Mouse (Mus musculus) midbrain, embryonic 15.5 days (tissue): ENCODE data around the gene Hhat. TPM values are rescaled to one million over a fixed set of nuclear protein-coding genes. Genes with fewer than 3 reads are reported as not detected.

Source experiments
- ATAC-seq: fragments of 200-750 bp; cut with Nextera tagmentation; replicated peaks from 2 replicates; pipeline ENCODE4 v1.8.0; 2017; ENCODE audit warnings: moderate TSS enrichment
- H3K27ac ChIP-seq: fragments of 300-500 bp; sonication (generic); 2 replicates; pipeline ENCODE4 v1.5.1; 2015; ENCODE audit warnings: mild to moderate bottlenecking, inconsistent platforms
- H3K27me3 ChIP-seq: fragments of 300-500 bp; sonication (generic); replicated peaks from 2 replicates; pipeline ENCODE4 v1.6.1; 2015; ENCODE audit warnings: inconsistent platforms
- H3K36me3 ChIP-seq: fragments of 300-500 bp; sonication (generic); replicated peaks from 2 replicates; pipeline ENCODE4 v1.6.1; 2015; ENCODE audit warnings: inconsistent platforms
- H3K4me1 ChIP-seq: fragments of 300-500 bp; sonication (generic); 2 replicates; pipeline ENCODE4 v1.6.1; 2015; ENCODE audit warnings: inconsistent platforms
- H3K4me2 ChIP-seq: fragments of 300-500 bp; sonication (generic); 2 replicates; pipeline ENCODE4 v1.6.1; 2015; ENCODE audit warnings: inconsistent platforms, mild to moderate bottlenecking, moderate library complexity
- H3K4me3 ChIP-seq: fragments of 300-500 bp; sonication (generic); 2 replicates; pipeline ENCODE4 v1.5.1; 2015; ENCODE audit warnings: mild to moderate bottlenecking, inconsistent platforms
- H3K9ac ChIP-seq: fragments of 300-500 bp; sonication (generic); 2 replicates; pipeline ENCODE4 v1.6.1; 2015; ENCODE audit warnings: mild to moderate bottlenecking, inconsistent platforms
- H3K9me3 ChIP-seq: fragments of 300-500 bp; sonication (generic); 2 replicates; pipeline ENCODE4 v1.6.1; 2016; ENCODE audit warnings: inconsistent platforms
- WGBS: fragments of 180-500 bp; shearing (Covaris S2); methylation state at CpG from one replicate; pipeline ENCODE4 v1.1.7; 2015; ENCODE audit warnings: mixed read lengths; 5-methylcytosine and 5-hydroxymethylcytosine counted together
- polyA plus RNA-seq: library from polyadenylated mRNA; unstranded; fragments of >200 nt; fragmentation: Nextera tagmentation; extraction: Ambion mirVana; gene quantifications from 2 replicates; pipeline ENCODE4 v1.2.1, GENCODE M21; 2015

Hhat gene
- polyA plus RNA-seq, 1 experiment from 2014 or later = 3.9 TPM

GRCm38 (mm10) chr1:192481446-192481845 lies 289.6 kb downstream of the Hhat start:
- Histone ChIP-seq H3K4me3 (no peak overlapping the region), H3K27me3 (no peaks in the 10 kb centered on the region), H3K27ac (no peak overlapping the region), H3K9ac (no peak overlapping the region), H3K4me1 (0 out of 2 replicates have a peak, but pooled peaks cover 4% of the 10 kb centered on the region), H3K4me2 (no peak overlapping the region), H3K36me3 (no peaks in the 10 kb centered on the region), H3K9me3 (no peaks in the 10 kb centered on the region)
- no peak for ATAC-seq

DNA sequence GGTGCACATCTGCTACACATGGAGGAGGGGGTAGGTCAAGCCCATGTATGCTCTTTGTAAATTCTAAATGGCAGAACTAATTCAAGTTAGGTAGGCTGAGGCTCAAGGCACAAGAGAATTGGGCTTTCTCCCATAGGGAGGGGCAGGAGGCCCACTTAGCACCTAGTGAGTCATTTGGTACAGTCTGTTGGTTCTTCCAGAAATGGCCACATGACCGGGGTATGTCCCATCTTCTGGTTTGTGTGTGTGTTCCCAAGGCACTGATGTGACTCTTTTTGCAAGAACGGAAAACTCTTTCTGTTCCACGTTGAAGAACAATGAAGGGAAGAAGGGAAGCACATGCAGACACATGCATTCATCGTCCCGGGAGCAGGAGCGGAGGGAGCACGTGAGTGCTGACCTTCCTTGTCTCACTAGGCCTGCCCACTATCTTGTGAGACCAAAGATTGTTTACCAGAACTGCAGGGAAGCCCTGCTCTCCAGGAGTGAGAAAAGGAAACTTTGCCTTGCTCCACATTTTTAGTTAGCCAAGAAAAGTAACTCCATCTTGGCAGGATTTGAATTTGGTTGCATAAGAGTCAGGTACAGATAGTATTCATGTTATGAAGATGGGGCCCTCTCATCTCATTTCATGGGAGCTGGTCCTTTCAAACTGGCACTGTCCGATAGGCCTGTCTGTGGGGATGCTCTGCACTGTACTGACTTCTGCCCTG lies 290.8 kb downstream of the Hhat start:
- H3K27me3 ChIP-seq = no peaks in the 10 kb centered on the region
- H3K4me1 ChIP-seq = 0 out of 2 replicates have a peak, but pooled peaks cover 4% of the 10 kb centered on the region
- H3K27ac ChIP-seq = no peak overlapping the region
- H3K4me3 ChIP-seq = no peak overlapping the region
- H3K4me2 ChIP-seq = no peak overlapping the region
- 82% methylated on average over 8 of the region's 8 CpGs for WGBS
- H3K36me3 ChIP-seq = no peaks in the 10 kb centered on the region
- H3K9me3 ChIP-seq = no peaks in the 10 kb centered on the region
- no peak overlapping the region for H3K9ac ChIP-seq
- no peak for ATAC-seq

DNA sequence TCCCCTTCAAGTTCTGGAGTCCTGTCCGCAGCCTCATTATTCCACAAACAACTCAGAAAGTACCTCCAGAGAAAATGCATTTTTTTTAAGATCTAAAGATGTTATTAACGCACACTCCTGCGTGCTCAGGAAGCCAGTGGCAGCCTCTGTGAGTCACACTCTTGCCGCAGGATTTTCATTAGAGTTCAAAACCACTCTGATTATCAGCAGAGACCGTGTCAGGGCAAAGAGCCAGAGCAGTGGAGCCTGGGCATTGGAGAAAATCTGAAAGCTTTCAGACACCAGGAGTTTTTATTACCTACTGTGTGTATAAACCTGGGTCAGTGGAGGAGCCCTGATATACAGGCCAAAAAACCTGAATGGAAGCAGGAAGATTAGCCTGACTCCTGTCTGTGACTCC lies 292.8 kb downstream of the Hhat start:
- H3K4me2 ChIP-seq = no peak overlapping the region
- no peak overlapping the region for H3K27ac ChIP-seq
- H3K27me3 ChIP-seq = no peaks in the 10 kb centered on the region
- no peak for ATAC-seq
- 0 out of 2 replicates have a peak, but pooled peaks cover 4% of the 10 kb centered on the region for H3K4me1 ChIP-seq
- 51% methylated on average over 5 of the region's 5 CpGs for WGBS
- no peaks in the 10 kb centered on the region for H3K9me3 ChIP-seq
- H3K4me3 ChIP-seq = no peak overlapping the region
- H3K36me3 ChIP-seq = no peaks in the 10 kb centered on the region
- H3K9ac ChIP-seq = no peak overlapping the region

DNA sequence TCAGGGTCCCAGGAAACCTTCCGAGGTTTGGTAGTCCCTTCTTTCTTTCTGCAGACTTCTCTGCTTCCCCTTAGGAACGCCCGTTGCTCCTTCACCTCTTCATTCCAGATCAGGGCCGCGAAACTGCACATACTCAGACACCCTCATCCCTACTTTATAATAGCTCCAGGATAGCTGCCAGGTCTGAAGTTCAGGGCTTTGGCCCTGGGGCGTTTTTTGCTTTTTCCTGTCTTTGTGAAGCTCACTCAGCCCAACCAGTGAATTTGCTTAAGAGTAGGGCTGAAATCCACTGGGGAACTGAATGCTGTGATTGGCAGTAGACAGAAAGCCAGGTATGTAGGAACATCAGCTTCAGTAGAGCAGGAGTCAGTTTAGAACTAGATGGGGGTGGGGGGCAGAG lies 293.5 kb downstream of the Hhat start:
- no peaks in the 10 kb centered on the region for H3K9me3 ChIP-seq
- H3K4me3 ChIP-seq = no peak overlapping the region
- no peak overlapping the region for H3K4me2 ChIP-seq
- H3K27me3 ChIP-seq = no peaks in the 10 kb centered on the region
- 0 out of 2 replicates have a peak, but pooled peaks cover 4% of the 10 kb centered on the region for H3K4me1 ChIP-seq
- WGBS = 58% methylated on average over 6 of the region's 6 CpGs
- no peak for ATAC-seq
- no peak overlapping the region for H3K9ac ChIP-seq
- no peaks in the 10 kb centered on the region for H3K36me3 ChIP-seq
- no peak overlapping the region for H3K27ac ChIP-seq

DNA sequence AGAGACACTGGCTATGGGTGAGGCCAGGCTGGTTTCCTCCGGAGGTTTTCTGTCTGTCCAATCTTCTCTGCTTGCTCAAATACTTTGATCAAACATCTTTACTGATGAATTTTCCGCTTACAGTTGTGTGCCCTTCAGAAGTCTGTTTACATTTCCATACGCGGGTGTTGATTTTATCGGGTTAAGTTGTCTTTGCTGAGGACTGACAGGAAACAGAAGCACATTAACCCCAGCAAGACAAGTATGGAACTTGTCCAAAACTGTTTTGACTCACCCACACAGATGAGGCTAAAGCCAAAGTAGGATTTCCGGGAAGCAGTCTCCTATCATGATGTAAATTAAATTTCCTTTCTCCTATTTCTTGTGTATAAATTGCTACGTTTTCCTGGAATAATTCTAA lies 294.3 kb downstream of the Hhat start:
- no peak overlapping the region for H3K27ac ChIP-seq
- no peak overlapping the region for H3K4me3 ChIP-seq
- 78% methylated on average over 7 of the region's 7 CpGs for WGBS
- H3K36me3 ChIP-seq = no peaks in the 10 kb centered on the region
- H3K9me3 ChIP-seq = no peaks in the 10 kb centered on the region
- no peak overlapping the region for H3K9ac ChIP-seq
- H3K4me2 ChIP-seq = no peak overlapping the region
- 0 out of 2 replicates have a peak, but pooled peaks cover 4% of the 10 kb centered on the region for H3K4me1 ChIP-seq
- ATAC-seq = no peak
- no peaks in the 10 kb centered on the region for H3K27me3 ChIP-seq

GRCm38 (mm10) chr1:192473134-192473533 lies 297.9 kb downstream of the Hhat start:
- no peak overlapping the region for H3K27ac ChIP-seq
- 89% methylated on average over 6 of the region's 6 CpGs for WGBS
- no peak overlapping the region for H3K9ac ChIP-seq
- no peaks in the 10 kb centered on the region for H3K27me3 ChIP-seq
- no peaks in the 10 kb centered on the region for H3K36me3 ChIP-seq
- H3K4me1 ChIP-seq = 0 out of 2 replicates have a peak, but pooled peaks cover 4% of the 10 kb centered on the region
- H3K4me3 ChIP-seq = no peak overlapping the region
- no peaks in the 10 kb centered on the region for H3K9me3 ChIP-seq
- ATAC-seq = no peak
- H3K4me2 ChIP-seq = no peak overlapping the region

GRCm38 (mm10) chr1:192472366-192472765 lies 298.7 kb downstream of the Hhat start:
- H3K4me1 ChIP-seq = 0 out of 2 replicates have a peak, but pooled peaks cover 3% of the 10 kb centered on the region
- no peak overlapping the region for H3K9ac ChIP-seq
- H3K36me3 ChIP-seq = no peaks in the 10 kb centered on the region
- H3K4me3 ChIP-seq = no peak overlapping the region
- 62% methylated on average over 4 of the region's 4 CpGs for WGBS
- no peak overlapping the region for H3K27ac ChIP-seq
- no peaks in the 10 kb centered on the region for H3K9me3 ChIP-seq
- ATAC-seq = no peak
- H3K27me3 ChIP-seq = no peaks in the 10 kb centered on the region
- H3K4me2 ChIP-seq = no peak overlapping the region

DNA sequence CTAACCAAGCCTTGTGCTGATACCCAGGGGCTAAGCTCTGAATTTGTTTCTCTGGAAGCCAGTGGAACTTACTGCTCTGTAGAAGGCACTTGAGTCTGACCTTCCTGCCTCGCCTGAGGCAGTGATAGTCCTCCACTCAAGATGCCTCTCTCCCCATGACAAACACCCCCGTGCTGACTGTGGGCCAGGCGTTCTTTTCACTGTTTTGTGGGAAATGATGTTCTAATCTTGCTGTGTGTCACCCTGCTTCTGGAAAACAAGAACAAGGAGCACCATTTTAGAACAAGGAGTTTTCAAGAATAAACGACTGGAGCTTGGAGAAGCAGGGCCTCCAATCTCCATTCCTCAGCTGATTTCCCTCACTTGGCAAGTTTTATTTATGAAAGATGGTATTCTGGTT lies 307.3 kb downstream of the Hhat start:
- H3K4me2 ChIP-seq = no peak overlapping the region
- H3K4me3 ChIP-seq = no peak overlapping the region
- H3K27ac ChIP-seq = no peak overlapping the region
- H3K9ac ChIP-seq = no peak overlapping the region
- no peaks in the 10 kb centered on the region for H3K36me3 ChIP-seq
- 78% methylated on average over 4 of the region's 4 CpGs for WGBS
- no peak for ATAC-seq
- H3K27me3 ChIP-seq = no peaks in the 10 kb centered on the region
- H3K9me3 ChIP-seq = no peaks in the 10 kb centered on the region
- H3K4me1 ChIP-seq = no peaks in the 10 kb centered on the region

GRCm38 (mm10) chr1:192457526-192458206 lies 313.4 kb downstream of the Hhat start:
- H3K4me2 ChIP-seq = no peak overlapping the region
- WGBS = 82% methylated on average over 6 of the region's 6 CpGs
- H3K27ac ChIP-seq = no peak overlapping the region
- H3K4me3 ChIP-seq = no peak overlapping the region
- no peaks in the 10 kb centered on the region for H3K36me3 ChIP-seq
- no peaks in the 10 kb centered on the region for H3K27me3 ChIP-seq
- ATAC-seq = no peak
- H3K4me1 ChIP-seq = no peaks in the 10 kb centered on the region
- no peaks in the 10 kb centered on the region for H3K9me3 ChIP-seq
- no peak overlapping the region for H3K9ac ChIP-seq

DNA sequence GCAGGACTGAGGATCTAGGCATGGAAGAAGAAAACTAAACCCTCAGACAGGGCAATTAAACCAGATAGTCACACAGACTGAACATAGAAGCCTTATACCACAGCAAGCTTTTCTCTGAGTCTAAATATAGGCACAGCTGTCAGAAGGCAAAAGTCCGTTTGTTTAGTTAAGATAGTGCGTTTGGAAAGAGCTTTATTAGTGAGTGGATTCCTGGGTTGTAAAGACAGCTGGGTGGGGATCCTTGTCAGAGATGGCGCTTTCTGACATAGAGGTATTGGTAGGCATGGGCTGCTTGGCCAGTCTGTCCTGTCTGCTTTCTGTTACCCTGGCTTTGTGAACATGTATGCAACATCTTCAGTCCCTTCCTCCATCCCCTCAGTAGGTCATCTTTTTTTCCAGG lies 314.0 kb downstream of the Hhat start:
- WGBS = 69% methylated on average over 3 of the region's 3 CpGs
- Histone ChIP-seq H3K36me3 (no peaks in the 10 kb centered on the region), H3K4me3 (no peak overlapping the region), H3K4me2 (no peak overlapping the region), H3K4me1 (no peaks in the 10 kb centered on the region), H3K27me3 (no peaks in the 10 kb centered on the region), H3K27ac (no peak overlapping the region), H3K9me3 (no peaks in the 10 kb centered on the region), H3K9ac (no peak overlapping the region)
- no peak for ATAC-seq

DNA sequence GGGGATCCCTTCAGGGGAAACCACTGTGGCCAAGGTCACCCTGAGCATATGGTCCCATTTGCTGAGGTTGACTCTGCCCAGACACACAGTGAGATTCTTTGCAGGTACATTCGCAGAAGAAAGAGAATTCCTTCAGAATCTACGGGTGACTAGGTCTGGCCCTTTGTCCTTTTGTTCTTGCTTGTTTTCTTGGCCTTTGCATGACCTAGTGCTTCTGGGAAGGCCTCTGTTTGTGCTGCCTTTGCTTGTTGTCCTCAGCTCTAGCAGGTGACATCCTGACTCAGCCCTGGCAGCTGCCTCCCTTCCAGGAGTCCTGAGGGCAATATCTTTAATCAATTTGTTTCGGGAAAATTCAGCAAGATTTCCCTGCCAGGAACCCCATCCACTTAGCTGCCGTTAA lies 316.0 kb downstream of the Hhat start:
- Histone ChIP-seq H3K36me3 (no peaks in the 10 kb centered on the region), H3K9me3 (no peaks in the 10 kb centered on the region), H3K27me3 (no peaks in the 10 kb centered on the region), H3K4me3 (no peak overlapping the region), H3K4me1 (no peaks in the 10 kb centered on the region), H3K9ac (no peak overlapping the region), H3K4me2 (no peak overlapping the region), H3K27ac (no peak overlapping the region)
- WGBS = 49% methylated on average over 4 of the region's 4 CpGs
- no peak for ATAC-seq

DNA sequence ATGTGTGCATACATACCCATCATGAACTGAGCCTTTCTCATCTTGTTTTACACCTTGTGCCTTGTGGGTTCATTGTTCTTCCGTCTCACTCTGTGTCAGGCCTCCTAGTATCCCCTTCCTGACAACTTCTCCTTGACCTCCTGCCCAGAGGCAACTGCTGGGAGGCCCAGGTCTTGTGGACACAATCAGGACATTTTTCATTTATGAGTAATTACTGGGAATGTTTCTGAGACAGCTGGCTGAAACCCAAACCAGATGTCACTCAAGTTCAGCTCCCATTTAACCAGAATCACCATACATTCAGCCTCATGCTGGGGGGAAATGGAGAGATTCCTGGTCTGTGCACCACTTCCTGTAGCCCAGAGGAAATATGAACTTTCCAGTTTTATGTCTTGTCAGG lies 316.5 kb downstream of the Hhat start:
- no peak for ATAC-seq
- Histone ChIP-seq H3K4me1 (no peaks in the 10 kb centered on the region), H3K27me3 (no peaks in the 10 kb centered on the region), H3K27ac (no peak overlapping the region), H3K9me3 (no peaks in the 10 kb centered on the region), H3K9ac (no peak overlapping the region), H3K36me3 (no peaks in the 10 kb centered on the region), H3K4me3 (no peak overlapping the region), H3K4me2 (no peak overlapping the region)
- 72% methylated on average over 1 of the region's 1 CpGs for WGBS

DNA sequence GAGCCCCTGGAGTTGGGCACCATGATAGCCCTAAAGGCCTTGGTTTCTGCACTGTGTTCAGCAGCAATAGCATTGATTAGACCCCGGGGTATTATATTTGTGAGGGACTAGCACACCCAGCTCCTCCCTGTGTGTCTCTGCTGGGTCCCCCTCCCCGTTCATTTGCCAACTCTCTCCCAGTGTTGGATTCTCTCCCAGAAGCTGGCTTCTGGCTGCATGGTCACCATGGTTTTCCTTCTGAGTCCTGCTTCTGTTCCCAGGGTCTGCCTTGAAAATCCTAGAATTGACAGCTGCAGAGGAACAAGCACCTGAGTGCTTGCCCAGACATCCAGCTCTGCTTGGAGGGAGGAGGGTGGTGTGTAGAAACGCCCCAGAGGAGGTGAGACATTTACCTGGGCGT lies 319.3 kb downstream of the Hhat start:
- no peak for ATAC-seq
- WGBS = 76% methylated on average over 4 of the region's 4 CpGs
- H3K27me3 ChIP-seq = no peaks in the 10 kb centered on the region

More for the DNA sequence above, 319.3 kb downstream of the Hhat start:
- Histone ChIP-seq H3K27ac (no peak overlapping the region), H3K4me2 (no peak overlapping the region), H3K9me3 (no peaks in the 10 kb centered on the region), H3K36me3 (no peaks in the 10 kb centered on the region), H3K9ac (no peak overlapping the region), H3K4me1 (no peaks in the 10 kb centered on the region), H3K4me3 (no peak overlapping the region)
